Mouse (Mus musculus) layer of hippocampus, adult 8-10 months (tissue): ENCODE measurements at regions not wholly inside any gene's neighbourhood (a gene's known extent, or its start where the extent isn't known, plus 50 kb on each side); places are given as distances from the start of the nearest gene placed in this dataset.
A peak's percentile ranks its signal among the peaks of the same experiment; 100 is the strongest.

ENCODE experiments used
- DNase-seq, 2 experiments: peaks; one replicate each; pipeline ENCODE4 v3.0.0; 2022; ENCODE audit warnings: low spot score in 2 of 2

GRCm38 (mm10) chr10:15592161-15592560, 874.1 kb upstream of the Gje1 start:
- DNase-seq = peak in 1 of 2 experiments; percentile 5

DNA sequence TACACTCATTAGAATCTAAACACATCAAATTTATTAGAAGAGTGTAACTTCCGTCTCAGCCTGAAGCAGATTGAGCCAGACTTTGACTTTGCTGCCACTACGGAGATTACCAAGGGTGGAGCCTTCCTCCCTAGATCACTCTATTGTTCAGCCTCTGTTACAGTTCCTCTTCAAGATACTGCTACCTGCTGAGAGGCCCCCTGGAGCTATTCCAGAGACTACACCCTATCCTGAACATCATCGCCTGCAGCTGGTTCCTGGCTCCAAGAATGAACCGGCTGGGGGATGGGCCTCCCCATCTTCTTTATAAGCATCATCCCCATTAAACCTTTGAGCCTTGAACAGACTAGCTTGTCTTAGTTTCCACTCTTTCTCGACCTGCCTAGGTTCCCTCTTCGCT, 868.1 kb upstream of the Gje1 start:
- no peak for DNase-seq

GRCm38 (mm10) chr10:15564119-15564518, 846.1 kb upstream of the Gje1 start:
- no peak for DNase-seq

GRCm38 (mm10) chr10:15553407-15554064, 835.5 kb upstream of the Gje1 start:
- no peak for DNase-seq

DNA sequence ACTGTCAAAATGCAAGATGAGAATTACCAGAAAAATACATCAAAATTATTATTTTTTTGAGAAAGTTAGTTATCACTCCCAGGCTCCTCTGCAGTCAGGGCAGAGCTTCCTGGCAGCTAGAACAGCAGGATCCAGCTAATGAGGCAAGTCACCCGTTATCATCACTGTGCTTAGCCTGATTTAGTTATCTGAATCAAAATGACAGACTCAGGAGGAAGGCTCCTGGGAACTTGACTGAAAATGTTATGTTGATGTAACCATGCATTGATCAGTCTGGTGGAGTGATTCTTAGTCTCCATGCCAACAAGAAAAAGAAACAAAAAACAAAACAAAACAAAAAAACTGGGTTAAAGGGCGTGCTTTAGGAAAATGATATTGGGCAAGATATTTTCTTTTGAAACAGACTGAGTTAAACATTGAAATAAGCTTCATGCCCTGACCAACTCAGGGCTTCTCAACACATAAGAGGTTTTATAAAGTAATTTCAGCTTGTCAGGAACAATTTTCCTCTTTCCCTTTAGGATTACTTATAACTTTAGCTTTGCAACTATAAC, 823.9 kb upstream of the Gje1 start:
- DNase-seq = no peak

DNA sequence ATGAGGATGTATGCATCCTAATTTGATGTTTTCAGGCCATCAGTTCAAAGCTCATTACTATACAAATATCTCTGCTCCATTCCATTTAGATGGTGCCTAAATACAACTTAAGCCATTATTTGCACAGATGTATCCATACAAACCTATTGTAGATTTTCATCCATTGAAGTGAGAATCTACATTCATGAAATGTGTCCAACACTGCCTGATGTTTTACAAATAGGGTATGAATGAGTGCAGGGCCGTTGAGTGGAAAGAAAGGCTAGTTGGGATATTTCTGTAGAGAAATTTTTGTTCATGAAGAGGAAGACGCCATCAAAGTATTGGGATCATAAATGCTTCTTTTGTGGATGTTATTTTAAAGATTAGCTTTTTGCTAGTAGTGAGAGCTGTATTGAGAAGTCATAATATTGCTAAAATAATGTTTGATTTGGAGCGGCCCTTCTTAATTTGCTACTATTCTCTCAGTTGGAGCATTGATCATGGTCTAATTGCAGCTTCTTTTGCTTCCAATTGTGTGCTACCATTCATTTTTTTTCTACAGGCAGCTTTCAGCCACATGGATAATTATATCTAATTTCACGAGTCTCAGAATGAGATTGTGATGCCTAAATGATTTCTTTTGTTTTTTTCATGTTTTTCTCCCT, 822.9 kb upstream of the Gje1 start:
- no peak for DNase-seq

- DNase-seq = no peak
Measured at GRCm38 (mm10) chr10:15536053-15536452, 818.0 kb upstream of the Gje1 start.

GRCm38 (mm10) chr10:15487367-15487766, 769.4 kb upstream of the Gje1 start:
- no peak for DNase-seq

DNA sequence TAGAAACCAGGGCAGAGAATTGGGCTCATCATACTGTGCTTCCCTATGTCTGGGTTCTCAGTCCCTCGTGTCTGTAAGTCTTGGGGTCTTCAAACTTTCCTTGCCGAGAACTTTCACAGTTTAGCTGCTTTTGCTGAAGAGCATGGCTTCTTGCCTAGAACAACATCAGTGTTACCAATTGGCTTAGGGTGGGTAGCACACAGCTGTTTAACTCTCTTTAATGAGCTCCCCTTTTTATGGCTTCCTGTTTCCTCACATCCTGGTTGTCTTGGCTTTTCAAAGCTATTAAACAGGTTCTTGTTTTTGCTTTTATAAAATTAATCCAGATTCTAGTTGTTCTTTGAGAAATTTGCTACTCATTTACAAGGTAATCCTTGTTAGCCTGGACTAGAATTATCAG, 725.3 kb upstream of the Gje1 start:
- DNase-seq = no peak

- DNase-seq = no peak
Measured at GRCm38 (mm10) chr10:15441216-15441615, 723.2 kb upstream of the Gje1 start.

GRCm38 (mm10) chr10:15426746-15427145, 708.7 kb upstream of the Gje1 start:
- DNase-seq = no peak

- DNase-seq = no peak
Measured at GRCm38 (mm10) chr10:15406211-15406610, 688.2 kb upstream of the Gje1 start.

GRCm38 (mm10) chr10:15405706-15406105, 687.7 kb upstream of the Gje1 start:
- DNase-seq = no peak

DNA sequence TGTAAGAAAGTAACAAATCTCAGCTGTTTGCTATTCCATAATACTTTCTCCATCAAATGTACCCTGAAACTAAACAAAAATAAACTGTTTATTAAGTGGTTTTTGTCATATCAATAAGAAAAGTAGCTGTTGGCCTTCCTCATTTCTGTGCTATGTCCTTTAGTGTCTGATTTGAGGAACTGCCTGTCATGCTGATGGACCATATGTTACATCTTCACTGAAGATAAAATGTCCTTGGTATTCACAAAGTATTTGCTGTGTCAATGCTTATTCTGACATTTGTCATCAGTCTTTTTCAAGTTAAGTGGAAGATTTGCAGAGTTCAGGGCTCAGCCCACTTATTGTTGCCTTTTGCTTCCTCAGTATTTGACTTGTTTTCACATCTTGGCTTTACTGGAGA, 682.0 kb upstream of the Gje1 start:
- no peak for DNase-seq

DNA sequence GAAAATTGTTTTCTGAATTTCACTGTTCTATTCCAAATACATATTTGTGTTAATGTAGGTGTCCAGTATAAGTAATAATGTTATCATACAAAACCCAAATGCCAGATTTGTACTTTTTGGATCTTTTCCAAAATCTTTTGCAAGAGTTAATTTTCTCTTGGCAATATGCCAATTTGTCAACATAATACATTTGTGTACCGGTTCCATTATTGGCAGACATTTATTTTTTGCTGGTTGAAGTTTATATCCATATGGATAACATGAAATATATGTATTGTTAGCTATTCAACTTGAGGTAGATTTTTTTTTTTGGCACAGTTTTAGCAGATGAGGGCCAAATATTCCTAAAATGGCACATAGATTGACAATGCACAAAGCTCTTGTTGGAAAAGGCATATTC, 679.1 kb upstream of the Gje1 start:
- DNase-seq = no peak

- no peak for DNase-seq
Measured at GRCm38 (mm10) chr10:15395295-15395694, 677.3 kb upstream of the Gje1 start.

DNA sequence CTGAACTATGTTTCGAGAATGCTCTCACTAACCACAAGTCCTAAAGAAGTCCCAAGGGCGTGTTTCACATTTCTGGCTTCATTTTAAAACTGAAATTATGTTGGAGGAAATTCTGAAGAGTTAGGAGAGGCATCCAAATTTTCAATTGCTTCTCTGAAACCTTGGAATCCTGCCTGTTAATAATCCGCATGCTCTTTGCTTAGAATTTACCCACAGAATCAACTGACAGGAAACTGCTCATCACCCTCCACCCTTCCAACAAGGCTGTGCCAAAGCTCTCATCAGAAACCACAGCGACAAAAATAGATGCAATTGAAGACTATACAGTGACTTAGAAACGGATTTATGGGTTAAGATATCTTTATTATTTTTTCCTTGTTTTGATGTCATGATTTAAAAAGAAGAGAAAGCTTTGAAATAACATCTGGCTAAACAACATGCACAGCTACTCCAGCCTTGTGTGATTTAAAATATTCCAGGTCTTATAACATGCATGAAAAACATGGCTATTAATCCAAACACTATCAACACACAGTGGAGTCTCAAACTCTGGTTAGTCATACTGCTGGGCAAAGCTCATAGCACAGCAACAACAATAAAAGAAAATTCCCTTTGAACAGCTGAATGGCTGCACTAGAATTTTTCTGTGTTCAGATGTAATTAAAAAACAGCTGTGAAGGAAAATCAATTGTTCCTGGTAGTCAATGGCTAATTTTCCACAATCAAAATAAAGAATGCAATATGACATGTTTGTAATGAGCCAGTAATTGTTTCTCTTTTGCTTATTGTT, 674.2 kb upstream of the Gje1 start:
- no peak for DNase-seq

DNA sequence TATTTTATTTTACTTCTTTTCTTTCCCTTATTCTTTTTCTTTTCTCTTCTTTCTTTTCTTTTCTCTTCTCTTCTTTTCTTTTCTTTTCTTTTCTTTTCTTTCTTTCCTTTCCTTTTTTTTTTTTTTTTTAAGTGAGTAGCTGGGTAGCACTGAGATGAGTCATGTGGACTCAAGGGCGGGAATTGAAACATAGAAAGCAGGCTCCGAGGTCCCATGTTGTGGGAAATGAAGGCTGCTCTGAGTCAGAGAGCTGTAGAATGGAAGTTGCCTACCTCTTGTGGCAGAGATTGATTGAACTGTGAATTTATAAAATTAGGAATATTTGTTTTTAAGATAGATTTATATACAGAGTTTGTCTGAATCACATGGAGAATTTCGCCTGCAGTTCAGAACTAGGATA, 655.6 kb upstream of the Gje1 start:
- DNase-seq = no peak
